Mouse (Mus musculus) midbrain, postnatal 0 days (tissue): ENCODE results near the gene Bud31. TPM values are rescaled to one million over a fixed set of nuclear protein-coding genes. Genes with fewer than 3 reads are reported as not detected.

Experiments
- ATAC-seq: fragments of 200-750 bp; cut with Nextera tagmentation; 2 replicates; pipeline ENCODE4 v1.8.0; 2017; ENCODE audit warnings: moderate number of reproducible peaks, mild to moderate bottlenecking, moderate TSS enrichment, moderate library complexity; ENCODE audit not compliant: low FRiP score
- DNase-seq: peaks from one replicate; pipeline ENCODE4 v3.0.0-alpha.2; 2015; ENCODE audit warnings: low spot score
- H3K27ac ChIP-seq: fragments of 300-500 bp; sonication (generic); 2 replicates; pipeline ENCODE4 v1.5.1; 2014; ENCODE audit warnings: low read depth, mild to moderate bottlenecking, low read length, mixed read lengths
- H3K27me3 ChIP-seq: fragments of 300-500 bp; sonication (generic); 2 replicates; pipeline ENCODE4 v1.6.1; 2014; ENCODE audit warnings: low read length, control low read depth, mixed read lengths; ENCODE audit not compliant: insufficient read depth
- H3K36me3 ChIP-seq: fragments of 300-500 bp; sonication (generic); 2 replicates; pipeline ENCODE4 v1.6.1; 2014; ENCODE audit warnings: low read length, control low read depth, mixed read lengths; ENCODE audit not compliant: insufficient read depth
- H3K4me1 ChIP-seq: fragments of 300-500 bp; sonication (generic); 2 replicates; pipeline ENCODE4 v1.6.1; 2014; ENCODE audit warnings: mild to moderate bottlenecking, control low read depth, antibody characterized with exemption, low read length, mixed read lengths; ENCODE audit not compliant: insufficient read depth
- H3K4me2 ChIP-seq: fragments of 300-500 bp; sonication (generic); 2 replicates; pipeline ENCODE4 v1.6.1; 2014; ENCODE audit warnings: low read depth, mild to moderate bottlenecking, low read length, mixed read lengths; ENCODE audit not compliant: poor library complexity, severe bottlenecking
- H3K4me3 ChIP-seq: fragments of 300-500 bp; sonication (generic); 2 replicates; pipeline ENCODE4 v1.5.1; 2014; ENCODE audit warnings: low read depth, mild to moderate bottlenecking, low read length, moderate library complexity
- H3K9ac ChIP-seq: fragments of 300-500 bp; sonication (generic); replicated peaks from 2 replicates; pipeline ENCODE4 v1.6.1; 2014; ENCODE audit warnings: mild to moderate bottlenecking, low read length, moderate library complexity, mixed read lengths; ENCODE audit not compliant: poor library complexity, severe bottlenecking
- H3K9me3 ChIP-seq: fragments of 300-500 bp; sonication (generic); 2 replicates; pipeline ENCODE4 v1.6.1; 2016; ENCODE audit warnings: low read length, control low read depth
- CTCF ChIP-seq: IDR thresholded peaks from 2 replicates; pipeline ENCODE4 v1.5.1; 2016; ENCODE audit warnings: antibody characterized with exemption, mild to moderate bottlenecking
- WGBS: fragments of 180-500 bp; shearing (Covaris S2); extraction: QIAGEN DNeasy Blood & Tissue Kit; methylation state at CpG from one replicate; pipeline ENCODE4 v1.1.7; 2014; 5-methylcytosine and 5-hydroxymethylcytosine counted together
- polyA plus RNA-seq: library from polyadenylated mRNA; unstranded; fragments of >200 nt; fragmentation: Nextera tagmentation; extraction: Ambion mirVana; gene quantifications from 2 replicates; pipeline ENCODE4 v1.2.1, GENCODE M21; 2015
- total RNA-seq: library from RNA; depleted of rRNA; stranded (reverse); fragments of >200 nt; gene quantifications from 2 replicates; pipeline ENCODE4 v1.2.3, GENCODE M21; 2014

Gene Bud31
- total and polyA plus RNA-seq, 2 experiments from 2014 or later = 80.7 to 151 TPM

DNA sequence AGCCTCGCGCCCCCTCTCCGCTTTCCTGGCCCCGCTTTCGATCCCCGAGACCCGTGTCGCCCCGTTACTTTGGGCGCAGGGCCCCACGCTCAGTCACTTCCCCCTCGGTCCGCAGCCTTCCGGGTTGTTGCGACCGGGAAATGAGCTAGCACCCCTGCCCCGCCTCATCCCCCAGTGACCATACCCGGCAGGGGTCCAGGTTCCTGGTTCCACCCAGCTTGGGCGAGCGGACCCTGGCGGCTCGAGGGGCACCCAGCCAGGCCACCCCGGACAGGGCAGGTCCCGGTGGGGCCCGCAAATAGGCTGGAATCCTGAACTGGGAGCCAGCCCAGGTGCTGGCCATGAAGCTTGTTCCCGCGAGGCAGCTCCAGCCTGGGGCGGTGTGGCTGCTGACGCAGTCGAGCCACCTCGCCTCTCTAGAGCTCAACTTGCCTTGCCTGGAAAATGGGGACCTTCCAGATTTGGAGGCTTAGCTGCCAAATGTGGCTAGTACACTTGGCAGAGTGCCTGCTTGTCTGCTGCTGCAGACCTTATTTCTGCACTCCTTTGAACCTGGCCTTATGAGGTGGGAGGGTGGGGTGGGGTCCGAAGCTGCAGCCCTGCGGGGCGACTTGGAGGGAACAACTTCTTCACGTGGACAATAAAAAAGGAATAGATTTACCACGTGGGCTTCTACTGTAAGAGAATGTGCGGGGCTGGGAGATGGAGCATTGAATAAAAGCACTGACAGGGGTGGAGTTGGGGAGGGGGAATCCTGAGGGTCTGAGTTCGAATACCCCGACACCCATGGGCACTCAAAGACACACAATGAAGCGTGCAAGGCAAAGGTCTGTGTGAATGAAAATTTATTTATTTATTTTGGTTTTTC, 25.3 kb upstream of the Bud31 start:
- peaks cover 12% of the 10 kb centered on the region for H3K27me3 ChIP-seq
- H3K9ac ChIP-seq = 0 out of 2 replicates have a peak overlapping the region, but pooled peaks have one; percentile 33
- H3K4me2 ChIP-seq = peak overlapping the region; percentile 46
- H3K9me3 ChIP-seq = no peaks in the 10 kb centered on the region; the same call in 1 of the 2 replicates
- DNase-seq = peak; percentile 26
- no peak for TF ChIP-seq CTCF
- no peak overlapping the region for H3K27ac ChIP-seq
- H3K4me3 ChIP-seq = peak overlapping the region; percentile 30
- 23% methylated on average over 31 of the region's 40 CpGs for WGBS
- ATAC-seq = no peak
- peaks cover 8% of the 10 kb centered on the region for H3K36me3 ChIP-seq
- no peaks in the 10 kb centered on the region for H3K4me1 ChIP-seq

DNA sequence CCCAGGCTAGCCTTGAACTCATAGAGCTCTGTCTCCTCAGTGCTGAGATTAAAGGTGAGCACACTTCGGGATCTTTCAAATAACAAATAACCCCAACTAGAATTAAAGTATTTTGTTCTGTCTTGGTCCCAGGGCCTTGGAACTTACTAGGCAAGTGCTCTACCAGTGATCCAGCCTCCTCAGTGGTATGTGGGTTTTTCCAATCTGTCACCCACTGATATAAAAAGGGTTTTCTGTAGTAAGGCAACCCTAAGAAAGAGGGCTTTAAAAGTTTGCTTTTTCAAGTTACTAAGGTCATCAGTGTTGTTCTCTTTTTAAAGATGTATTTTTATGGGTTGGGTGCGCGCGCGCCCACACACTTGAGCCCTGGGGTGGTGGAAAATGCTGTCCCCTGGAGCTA, 24.4 kb upstream of the Bud31 start:
- ATAC-seq = no peak
- Histone ChIP-seq H3K9ac (no peak overlapping the region), H3K4me1 (no peaks in the 10 kb centered on the region), H3K27me3 (peaks cover 12% of the 10 kb centered on the region), H3K36me3 (no peaks in the 10 kb centered on the region), H3K27ac (no peak overlapping the region), H3K9me3 (no peaks in the 10 kb centered on the region; the same call in 1 of the 2 replicates), H3K4me3 (no peak overlapping the region), H3K4me2 (no peak overlapping the region)
- no peak for TF ChIP-seq CTCF
- DNase-seq = no peak
- WGBS = 96% methylated on average over 5 of the region's 5 CpGs

DNA sequence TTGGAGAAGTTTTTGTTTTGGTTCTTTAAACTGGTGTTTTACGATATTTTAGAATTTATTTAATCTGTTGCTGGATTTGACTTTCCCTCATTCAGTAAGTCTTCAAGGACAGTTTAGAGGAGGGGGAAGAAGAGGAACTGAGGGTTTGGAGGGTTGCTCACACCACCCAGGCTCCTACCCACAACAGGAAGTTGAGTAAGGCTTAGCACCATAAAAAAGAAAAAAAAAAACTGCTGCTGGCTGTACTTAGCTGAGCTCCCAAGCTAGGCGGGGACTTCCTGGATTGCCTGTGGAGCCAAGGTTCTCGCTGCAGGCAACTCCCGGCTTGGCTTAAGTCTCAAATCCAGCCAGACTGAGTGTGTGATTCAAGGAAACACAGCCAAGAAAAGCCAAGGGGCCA, 23.8 kb upstream of the Bud31 start:
- no peak for TF ChIP-seq CTCF
- Histone ChIP-seq H3K27me3 (peaks cover 12% of the 10 kb centered on the region), H3K4me3 (no peak overlapping the region), H3K9me3 (no peaks in the 10 kb centered on the region; the same call in 1 of the 2 replicates), H3K4me1 (no peaks in the 10 kb centered on the region), H3K4me2 (no peak overlapping the region), H3K27ac (no peak overlapping the region), H3K36me3 (no peaks in the 10 kb centered on the region), H3K9ac (no peak overlapping the region)
- DNase-seq (no peak), ATAC-seq (no peak)
- 57% methylated on average over 4 of the region's 4 CpGs for WGBS

DNA sequence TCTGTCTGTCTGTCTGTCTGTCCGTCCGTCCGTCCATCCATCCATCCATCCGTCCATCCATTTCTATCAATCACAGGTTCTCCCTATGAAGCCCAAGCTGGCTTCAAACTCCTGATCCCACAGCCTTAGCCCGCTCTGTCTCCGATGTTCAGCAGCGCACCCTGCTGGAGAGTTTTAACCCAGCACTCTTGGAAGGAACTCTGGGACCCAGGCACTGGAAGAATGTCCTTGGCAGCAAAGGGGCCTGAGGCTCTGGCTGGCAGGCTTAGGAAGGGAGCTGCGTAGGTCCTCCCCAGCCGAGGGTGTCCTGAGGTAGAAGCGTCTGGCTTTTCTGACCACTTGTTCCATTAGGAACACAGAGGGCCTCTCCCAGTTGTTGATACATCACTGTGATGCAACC, 23.2 kb upstream of the Bud31 start:
- Histone ChIP-seq H3K4me2 (no peak overlapping the region), H3K9me3 (no peaks in the 10 kb centered on the region; the same call in 1 of the 2 replicates), H3K4me1 (no peaks in the 10 kb centered on the region), H3K9ac (no peak overlapping the region), H3K4me3 (no peak overlapping the region), H3K27ac (no peak overlapping the region), H3K36me3 (no peaks in the 10 kb centered on the region), H3K27me3 (peaks cover 12% of the 10 kb centered on the region)
- ATAC-seq = no peak
- WGBS = 38% methylated on average over 10 of the region's 10 CpGs
- peak; percentile 66 for TF ChIP-seq CTCF
- no peak for DNase-seq

DNA sequence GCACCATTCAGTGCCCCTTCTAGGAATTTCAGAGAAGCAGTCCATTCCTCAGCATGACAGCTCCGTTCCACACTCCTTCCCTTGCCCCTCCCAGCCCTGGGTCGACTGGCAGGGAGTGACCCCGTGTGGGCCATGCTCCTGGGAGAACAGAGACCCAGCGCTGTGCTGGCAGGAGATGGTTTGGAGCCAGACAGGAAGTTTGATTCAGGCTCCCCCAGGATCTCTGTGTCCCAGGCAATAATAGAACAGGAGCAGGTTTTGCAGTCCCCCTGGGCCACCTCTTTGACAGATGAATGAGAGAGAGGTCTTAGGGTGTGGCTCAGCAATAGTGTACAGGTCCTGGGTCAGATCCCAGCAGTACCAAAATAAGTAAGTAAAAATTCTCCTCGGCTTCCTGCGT, 22.2 kb upstream of the Bud31 start:
- H3K4me1 ChIP-seq = no peaks in the 10 kb centered on the region
- H3K9me3 ChIP-seq = no peaks in the 10 kb centered on the region; the same call in 1 of the 2 replicates
- no peak overlapping the region for H3K4me3 ChIP-seq
- WGBS = 66% methylated on average over 6 of the region's 6 CpGs
- H3K9ac ChIP-seq = no peak overlapping the region
- H3K36me3 ChIP-seq = no peaks in the 10 kb centered on the region
- DNase-seq (no peak), ATAC-seq (no peak)
- no peak overlapping the region for H3K4me2 ChIP-seq
- H3K27ac ChIP-seq = no peak overlapping the region
- no peak for TF ChIP-seq CTCF
- H3K27me3 ChIP-seq = peaks cover 12% of the 10 kb centered on the region

DNA sequence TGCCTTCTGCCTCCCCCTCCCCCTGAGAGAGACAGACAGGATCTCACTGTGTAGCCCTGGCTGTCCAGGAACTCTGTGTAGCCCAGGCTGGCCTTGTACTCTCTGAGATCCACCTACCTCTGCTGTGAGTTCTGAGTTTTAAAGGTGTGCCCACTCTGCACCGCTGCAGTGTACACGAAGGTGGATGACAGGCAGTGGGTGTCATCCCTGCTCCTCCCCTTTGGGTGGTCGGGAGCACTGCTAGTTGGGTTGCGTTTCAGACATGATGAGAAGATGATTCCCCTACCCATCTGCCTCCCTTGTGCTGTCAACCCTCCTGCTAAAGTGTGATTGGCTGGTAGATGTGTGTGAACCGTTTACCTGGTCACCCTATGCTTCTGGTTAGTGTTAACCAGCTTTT, 21.7 kb upstream of the Bud31 start:
- Histone ChIP-seq H3K27ac (no peak overlapping the region), H3K4me2 (no peak overlapping the region), H3K27me3 (peaks cover 11% of the 10 kb centered on the region), H3K9me3 (no peaks in the 10 kb centered on the region; the same call in 1 of the 2 replicates), H3K36me3 (no peaks in the 10 kb centered on the region), H3K9ac (no peak overlapping the region), H3K4me3 (no peak overlapping the region), H3K4me1 (no peaks in the 10 kb centered on the region)
- DNase-seq (no peak), ATAC-seq (no peak)
- no peak for TF ChIP-seq CTCF
- WGBS = 90% methylated on average over 5 of the region's 5 CpGs
